Mouse (Mus musculus): ENCODE measurements around the gene Nit1. TPM values are rescaled to one million over a fixed set of nuclear protein-coding genes. Genes with fewer than 3 reads are reported as not detected.
"Not testable (repeated sequence)": the region's sequence is repeated elsewhere in the genome, so short reads cannot be mapped to it uniquely, and the experiment has no call there.

Nit1 gene
- total RNA-seq, 1 experiment from 2014 or later = 35.1 TPM

DNA sequence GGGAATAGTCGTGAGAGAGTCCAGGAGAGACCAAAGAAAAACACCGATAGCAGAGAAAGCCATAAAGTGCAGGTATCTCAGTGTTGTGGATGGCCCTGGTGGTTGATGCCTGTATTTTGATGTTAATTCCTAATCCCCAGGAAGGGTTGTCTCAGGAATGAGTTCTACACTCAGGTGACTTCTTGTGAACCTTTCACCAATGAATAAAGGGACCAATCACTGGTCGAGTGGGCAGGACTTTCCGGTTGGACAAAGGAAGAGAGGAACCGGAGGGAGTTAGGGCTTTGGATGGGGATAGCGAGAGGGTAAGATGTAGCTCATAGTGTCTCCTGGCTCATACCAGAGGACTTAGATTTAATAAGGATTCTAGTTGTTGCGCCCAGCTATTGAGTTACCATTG lies 25.7 kb downstream of the Nit1 start:
- no peak for ATAC-seq (replicated peaks; ENCODE audit: insufficient number of reproducible peaks, low FRiP score, low TSS enrichment, poor library complexity, severe bottlenecking)

DNA sequence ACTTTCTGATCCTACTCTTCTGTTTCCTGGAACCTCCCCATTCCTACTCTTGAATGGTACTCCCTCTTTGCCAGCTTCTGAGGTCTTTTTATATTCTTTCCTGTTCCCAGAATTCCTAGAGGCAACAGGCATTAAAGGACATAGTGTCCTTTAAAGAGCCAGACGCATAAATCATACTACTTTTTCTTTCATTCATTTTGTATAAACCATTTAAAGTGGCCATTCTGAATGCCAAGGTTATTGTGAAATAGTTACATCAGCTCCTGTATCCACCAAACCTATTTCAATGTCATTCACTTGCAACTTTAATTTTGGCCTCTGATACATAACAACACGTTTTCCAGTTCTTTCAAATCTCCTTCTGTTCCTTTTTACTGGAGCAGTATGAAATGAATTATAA lies 36.1 kb downstream of the Nit1 start:
- ATAC-seq (replicated peaks; ENCODE audit: insufficient number of reproducible peaks, low FRiP score, low TSS enrichment, poor library complexity, severe bottlenecking) = no peak

- not testable (repeated sequence) for ATAC-seq (replicated peaks; ENCODE audit: insufficient number of reproducible peaks, low FRiP score, low TSS enrichment, poor library complexity, severe bottlenecking)
Measured at GRCm38 (mm10) chr1:171306157-171306556, 39.3 kb downstream of the Nit1 start.

DNA sequence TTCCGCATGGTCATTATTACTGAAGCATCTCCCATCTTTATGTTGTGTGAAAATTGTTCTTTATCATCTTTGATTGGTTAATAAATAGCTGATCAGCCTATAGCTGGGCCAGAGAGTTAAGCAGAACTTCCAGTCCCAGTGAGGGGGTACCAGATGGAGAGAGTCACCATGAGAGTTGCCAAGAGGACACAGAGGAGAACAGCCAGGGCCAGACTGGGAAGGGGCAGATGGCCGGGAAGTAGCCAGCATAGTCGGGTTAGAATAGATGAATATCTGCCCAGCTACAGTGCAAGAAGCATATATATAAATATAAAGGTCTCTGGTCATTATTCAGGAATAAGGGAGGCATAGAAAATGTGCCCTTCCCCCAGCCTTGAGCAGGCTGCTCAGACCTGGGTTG lies 47.2 kb downstream of the Nit1 start:
- ATAC-seq (replicated peaks; ENCODE audit: insufficient number of reproducible peaks, low FRiP score, low TSS enrichment, poor library complexity, severe bottlenecking) = no peak

- no peak for ATAC-seq (replicated peaks; ENCODE audit: insufficient number of reproducible peaks, low FRiP score, low TSS enrichment, poor library complexity, severe bottlenecking)
Measured at GRCm38 (mm10) chr1:171295063-171295402, 50.4 kb downstream of the Nit1 start.

DNA sequence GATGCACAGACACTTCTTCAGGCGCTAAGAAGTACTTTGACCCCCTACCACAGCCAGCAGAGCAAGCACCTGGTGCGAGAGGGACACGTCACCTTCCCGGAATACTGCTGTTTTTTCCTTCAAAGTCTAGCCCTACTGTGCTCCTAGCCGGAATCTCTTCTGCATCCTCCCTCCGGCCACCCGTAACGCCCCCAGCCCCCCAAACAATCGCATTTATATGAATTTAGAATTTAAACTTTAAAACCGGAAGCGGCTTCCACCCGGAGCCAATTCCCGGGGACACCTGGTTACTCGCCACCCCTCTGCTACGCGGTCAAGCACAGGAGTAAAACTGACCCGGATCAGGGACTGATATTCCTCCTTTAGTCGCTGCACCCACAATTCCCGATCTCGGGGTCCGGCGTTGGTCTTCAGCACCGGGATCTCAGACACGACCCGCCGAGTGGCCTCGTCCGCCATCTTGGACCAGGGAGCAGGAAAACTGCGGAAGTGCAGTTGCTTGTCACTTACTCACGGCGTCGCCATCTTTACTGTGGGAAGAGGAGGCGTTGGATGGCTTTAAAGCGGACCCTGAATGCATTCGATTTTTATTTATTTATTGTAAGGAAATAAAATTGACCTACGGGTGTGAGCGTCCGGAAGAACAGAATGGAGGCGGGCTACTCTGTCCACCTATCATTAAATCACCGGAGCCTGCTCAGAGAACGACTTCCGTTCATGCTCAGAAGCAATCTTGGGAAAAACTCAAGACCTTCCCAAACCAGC lies 51.0 kb downstream of the Nit1 start, which contains the start of gene Ufc1:
TSS of gene Ufc1 (minus strand) at position 727 of the 765 bp plus-strand sequence.
- ATAC-seq (replicated peaks; ENCODE audit: insufficient number of reproducible peaks, low FRiP score, low TSS enrichment, poor library complexity, severe bottlenecking) = peak; percentile 95

DNA sequence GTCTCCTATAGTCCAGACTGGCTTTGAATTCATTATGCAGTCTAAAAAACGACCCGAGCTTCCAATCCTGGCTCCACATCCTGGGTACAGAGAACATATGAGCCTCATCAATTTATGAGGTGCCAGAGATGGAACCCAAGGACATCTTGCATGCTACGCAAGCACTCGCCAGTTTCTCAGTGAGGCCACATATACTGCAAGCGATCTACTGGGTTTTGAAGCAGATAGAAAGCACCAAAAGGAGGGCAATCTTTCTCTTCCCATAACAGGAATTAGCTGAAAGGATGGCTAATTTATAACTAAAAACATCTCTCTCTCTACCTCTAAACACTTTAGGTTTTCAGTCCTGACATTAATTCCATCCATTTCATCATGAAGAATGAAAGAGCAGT lies 51.5 kb downstream of the Nit1 start:
- ATAC-seq (replicated peaks; ENCODE audit: insufficient number of reproducible peaks, low FRiP score, low TSS enrichment, poor library complexity, severe bottlenecking) = no peak

DNA sequence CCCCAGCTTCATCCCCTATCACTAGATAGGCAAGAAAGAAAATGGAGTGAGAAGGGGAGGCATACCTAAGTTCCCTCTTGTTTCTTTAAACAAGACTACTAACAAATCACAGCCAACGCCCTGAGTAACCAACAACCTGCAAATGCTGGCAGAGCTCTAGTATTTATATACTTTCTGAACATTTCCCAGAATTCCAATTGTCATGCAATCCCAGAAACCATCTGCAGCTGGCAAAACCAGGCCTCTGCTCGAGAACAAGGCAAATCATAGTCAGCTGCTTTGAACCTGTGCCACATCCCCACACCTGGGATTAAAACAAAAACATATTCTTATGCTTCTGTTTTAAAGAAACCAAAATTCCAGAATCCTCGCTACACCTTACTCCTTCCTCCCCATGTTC lies 52.1 kb downstream of the Nit1 start:
- no peak for ATAC-seq (replicated peaks; ENCODE audit: insufficient number of reproducible peaks, low FRiP score, low TSS enrichment, poor library complexity, severe bottlenecking)

- ATAC-seq (replicated peaks; ENCODE audit: insufficient number of reproducible peaks, low FRiP score, low TSS enrichment, poor library complexity, severe bottlenecking) = no peak
Measured at GRCm38 (mm10) chr1:171288328-171288727, 57.1 kb downstream of the Nit1 start.

Other genes with a start within 250 kb of the Nit1 start
- gene Cfap126, start 231.7 kb downstream of the Nit1 start, total RNA-seq (2017) = 1.4 to 6.2 TPM (median 1.6 TPM) in 3 replicates
- 15.7 to 38.4 TPM (median 25.1 TPM) in 3 replicates for gene Sdhc, start 195.0 kb downstream of the Nit1 start, total RNA-seq (2017)
- not detected in 3 replicates for gene Mpz, start 194.9 kb downstream of the Nit1 start, total RNA-seq (2017)
- gene Pcp4l1, start 149.4 kb downstream of the Nit1 start, total RNA-seq (2017) = 0.29 to 2.0 TPM in 2 of 3 replicates, not detected in the other
- gene Nr1i3, start 131.7 kb downstream of the Nit1 start, total RNA-seq (2017) = 0.19 to 0.86 TPM in 2 of 3 replicates, not detected in the other
- 5.0 to 10.2 TPM (median 9.3 TPM) in 3 replicates for gene Tomm40l, start 123.1 kb downstream of the Nit1 start, total RNA-seq (2017)
- not detected in 3 replicates for gene Apoa2, start 120.6 kb downstream of the Nit1 start, total RNA-seq (2017)
- 875 to 1,050 TPM (median 955 TPM) in 3 replicates for gene Fcer1g, start 111.3 kb downstream of the Nit1 start, total RNA-seq (2017)
- not detected in 3 replicates for gene Adamts4, start 95.2 kb downstream of the Nit1 start, total RNA-seq (2017)
- 172 to 231 TPM (median 231 TPM) in 3 replicates for gene Ndufs2, start 94.3 kb downstream of the Nit1 start, total RNA-seq (2017)
- 32.4 to 35.5 TPM (median 34.3 TPM) in 3 replicates for gene B4galt3, start 75.3 kb downstream of the Nit1 start, total RNA-seq (2017)
- gene Ppox, start 64.5 kb downstream of the Nit1 start, total RNA-seq (2017) = 9.2 to 14.2 TPM (median 11.1 TPM) in 3 replicates
- 8.1 to 12.6 TPM (median 11.2 TPM) in 3 replicates for gene Usp21, start 57.7 kb downstream of the Nit1 start, total RNA-seq (2017)
- gene Ufc1, start 50.6 kb downstream of the Nit1 start, total RNA-seq (2017) = 46.7 to 66.9 TPM (median 63.4 TPM) in 3 replicates
- 9.8 to 12.6 TPM (median 11.4 TPM) in 3 replicates for gene Dedd, start 16.5 kb downstream of the Nit1 start, total RNA-seq (2017)
- 26.8 to 86.9 TPM (median 34.0 TPM) in 3 replicates for gene Pfdn2, start within 50 bp of the Nit1 start, total RNA-seq (2017)
- not detected in 3 replicates for gene Klhdc9, start 15.2 kb upstream of the Nit1 start, total RNA-seq (2017)
- 2.0 to 3.9 TPM (median 2.5 TPM) in 3 replicates for gene Nectin4, start 24.5 kb upstream of the Nit1 start, total RNA-seq (2017)
- gene Arhgap30, start 43.3 kb upstream of the Nit1 start, total RNA-seq (2017) = 328 to 413 TPM (median 376 TPM) in 3 replicates
- 91.6 to 117 TPM (median 94.5 TPM) in 3 replicates for gene Usf1, start 65.7 kb upstream of the Nit1 start, total RNA-seq (2017)
- gene Tstd1, start 73.2 kb upstream of the Nit1 start, total RNA-seq (2017) = 3.9 to 9.0 TPM (median 4.9 TPM) in 3 replicates
- 3.5 to 8.6 TPM (median 4.5 TPM) in 3 replicates for gene F11r, start 91.9 kb upstream of the Nit1 start, total RNA-seq (2017)
- 10.6 to 14.2 TPM (median 11.8 TPM) in 3 replicates for gene Alyref2, start 157.8 kb upstream of the Nit1 start, total RNA-seq (2017)
- gene Itln1, start 189.6 kb upstream of the Nit1 start, total RNA-seq (2017) = not detected in 3 replicates
- gene Cd244a, start 213.5 kb upstream of the Nit1 start, total RNA-seq (2017) = 232 to 381 TPM (median 239 TPM) in 3 replicates

Measured in monocyte, adult 5-6 weeks (primary cell).